Comparison of ENCODE assay signal across 35 mouse cellular contexts in the genomic region with DNA sequence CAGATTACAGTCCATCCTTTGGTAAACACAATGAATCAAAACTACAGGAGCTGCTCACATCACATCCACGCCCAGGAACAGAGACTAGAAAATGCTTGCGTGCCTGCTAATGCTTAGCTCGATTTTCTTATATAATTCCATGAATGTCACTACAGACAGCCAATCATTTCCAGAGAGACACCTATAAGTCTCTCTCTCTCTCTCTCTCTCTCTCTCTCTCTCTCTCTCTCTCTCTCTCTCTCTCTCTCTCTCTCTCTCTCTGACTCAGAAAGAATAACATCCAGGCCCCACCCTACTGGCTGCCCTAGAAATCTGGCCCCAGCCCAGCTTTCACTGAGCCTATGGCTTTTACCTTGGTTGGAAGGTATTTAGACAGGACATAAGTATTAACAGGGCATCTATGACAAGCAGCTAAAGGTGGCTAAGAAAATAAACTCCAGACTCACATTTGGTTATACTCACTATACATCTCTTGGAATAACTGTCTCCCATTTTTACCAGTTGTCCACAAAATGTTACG. TPM values are rescaled to one million over a fixed set of nuclear protein-coding genes. Genes with fewer than 3 reads are reported as not detected.
DNase-seq lines count a peak whose midpoint lies in the region; ATAC-seq and TF ChIP-seq lines count a peak whose summit lies in the region.
"Had no signal": no experiment of that assay in that cellular context is flagged by ENCODE, and none has a peak within 500 bp of the region (broad histone marks: within the 10 kb centered on the region; RNA-seq: fewer than 3 reads in every experiment).

No protein-coding gene starts in this region.

- TF ChIP-seq CTCF in MEL (IDR thresholded peaks at IDR 0.05 in 2 of 3, conservative IDR thresholded peaks at IDR 0.05 in 1 of 3; ENCODE audit: control insufficient read depth in 1 of 3, insufficient read depth in 1 of 3, low read depth in 2 of 3, low read length in 3 of 3, poor library complexity in 1 of 3, severe bottlenecking in 1 of 3) = no peak
- no peak for TF ChIP-seq CTCF in bone marrow, adult 2 months (IDR thresholded peaks at IDR 0.05; ENCODE audit: control insufficient read depth, insufficient read depth, low read length)

- no peaks in the 10 kb centered on the region for H3K9me3 ChIP-seq in MEL (replicated peaks; ENCODE audit: insufficient read depth, low read length)
- no peaks in the 10 kb centered on the region for H3K9me3 ChIP-seq in liver, embryonic 15.5 days (replicated peaks)
- H3K9me3 ChIP-seq in heart, embryonic 11.5 days (replicated peaks; ENCODE audit: control insufficient read depth, low read length) = no peaks in the 10 kb centered on the region
- H3K9me3 ChIP-seq: embryonic facial prominence, embryonic 12.5 days; forebrain, embryonic 15.5 days; heart, embryonic 13.5 days; hindbrain, embryonic 12.5 days; limb, embryonic 15.5 days; midbrain, embryonic 15.5 days; neural tube, embryonic 12.5 days had no signal

- no peak for TF ChIP-seq RAD21 in MEL (IDR thresholded peaks at IDR 0.05; ENCODE audit: low read depth, low read length)

- H3K79me2 ChIP-seq in MEL (ENCODE audit: control insufficient read depth, insufficient read depth, low read length, poor library complexity) = peaks cover 26% of the 10 kb centered on the region

- no peak for ATAC-seq in liver, embryonic 15.5 days (ENCODE audit: insufficient read depth)
- ATAC-seq in megakaryocyte progenitor cell, adult 5-6 weeks (replicated peaks; ENCODE audit: poor library complexity) = no peak
- no peak for ATAC-seq in heart, embryonic 11.5 days (replicated peaks; ENCODE audit: insufficient number of reproducible peaks, low FRiP score, low TSS enrichment)
- ATAC-seq: activated CD4-positive, CD25-positive, alpha-beta regulatory T cell, adult 4 months; forebrain, embryonic 15.5 days; midbrain, embryonic 15.5 days had no signal

- peaks cover 26 to 41% of the 10 kb centered on the region in 2 experiments for H3K36me3 ChIP-seq in MEL (ENCODE audit: control insufficient read depth in 1 of 2, insufficient read depth in 2 of 2, low read length in 2 of 2)
- H3K36me3 ChIP-seq in liver, embryonic 15.5 days (replicated peaks) = peaks cover 46% of the 10 kb centered on the region
- no peaks in the 10 kb centered on the region for H3K36me3 ChIP-seq in heart, embryonic 11.5 days (ENCODE audit: control insufficient read depth, insufficient read depth, low read length)
- H3K36me3 ChIP-seq: embryonic facial prominence, embryonic 12.5 days; forebrain, embryonic 15.5 days; heart, embryonic 13.5 days; hindbrain, embryonic 12.5 days; limb, embryonic 15.5 days; midbrain, embryonic 15.5 days; neural tube, embryonic 12.5 days had no signal

- peak overlapping the region; percentile 71 for H3K9ac ChIP-seq in MEL (ENCODE audit: control insufficient read depth, low read depth, low read length, poor library complexity, severe bottlenecking)
- peak overlapping the region; percentile 67 for H3K9ac ChIP-seq in liver, embryonic 15.5 days
- H3K9ac ChIP-seq in heart, embryonic 11.5 days (ENCODE audit: low read depth, low read length) = no peak overlapping the region
- H3K9ac ChIP-seq: embryonic facial prominence, embryonic 12.5 days; forebrain, embryonic 15.5 days; heart, embryonic 13.5 days; hindbrain, embryonic 12.5 days; limb, embryonic 15.5 days; midbrain, embryonic 15.5 days; neural tube, embryonic 12.5 days had no signal

- intact Hi-C loops in left cerebral cortex, postnatal 10 days (cut with DNase I) = no loop called here

- TF ChIP-seq POLR2A in MEL (IDR thresholded peaks at IDR 0.05; ENCODE audit: control insufficient read depth in 1 of 2, insufficient read depth in 1 of 2, low read depth in 1 of 2, low read length in 2 of 2, poor library complexity in 1 of 2) = no peak
- no peak for TF ChIP-seq POLR2A in bone marrow, adult 2 months (IDR thresholded peaks at IDR 0.05; ENCODE audit: borderline replicate concordance, control insufficient read depth, low read depth, low read length)

- 77% methylated on average over 4 of the region's 4 CpGs for WGBS in bone marrow, adult 2 months
- 41% methylated on average over 4 of the region's 4 CpGs for WGBS in large intestine, adult 2 months
- 60% methylated on average over 4 of the region's 4 CpGs for WGBS in liver, embryonic 15.5 days (ENCODE audit: insufficient replicate concordance)
- 85% methylated on average over 4 of the region's 4 CpGs for WGBS in heart, embryonic 11.5 days (ENCODE audit: insufficient replicate concordance)

- peak; percentile 47 for DNase-seq in MEL (ENCODE audit: low read depth, low spot score)
- peak; percentile 54 for DNase-seq in large intestine, adult 2 months (ENCODE audit: low read depth, low spot score)
- no peak for DNase-seq in left cerebral cortex, postnatal 10 days (ENCODE audit: extremely low spot score in 1 of 2, low spot score in 2 of 2)
- no peak for DNase-seq in layer of hippocampus, postnatal 36 days
- DNase-seq: adrenal gland, postnatal 10 days; cerebellum, adult 11-12 months; cerebellum, postnatal 14 days; gastrocnemius, postnatal 10 days; heart, adult 18-20 months; heart, postnatal 14 days; kidney, adult 18-20 months; kidney, postnatal 4 days; layer of hippocampus, adult 9-11 months; left cerebral cortex, postnatal 4 days; lung, postnatal 4 days; right cerebral cortex, postnatal 25 days; thymus, postnatal 14 days had no signal

- H3K27me3 ChIP-seq in MEL (ENCODE audit: control insufficient read depth in 1 of 2, insufficient read depth in 2 of 2, low read length in 2 of 2) = no peaks in the 10 kb centered on the region
- no peaks in the 10 kb centered on the region for H3K27me3 ChIP-seq in liver, embryonic 15.5 days
- H3K27me3 ChIP-seq in heart, embryonic 11.5 days (ENCODE audit: control insufficient read depth, insufficient read depth, low read length) = no peaks in the 10 kb centered on the region
- H3K27me3 ChIP-seq: embryonic facial prominence, embryonic 12.5 days; forebrain, embryonic 15.5 days; heart, embryonic 13.5 days; hindbrain, embryonic 12.5 days; limb, embryonic 15.5 days; midbrain, embryonic 15.5 days; neural tube, embryonic 12.5 days had no signal

- peak overlapping the region; percentile 86 for H3K27ac ChIP-seq in MEL (ENCODE audit: control insufficient read depth, low read depth, low read length)
- H3K27ac ChIP-seq in bone marrow, adult 2 months (ENCODE audit: control insufficient read depth, insufficient read depth, low read depth, low read length, poor library complexity) = no peak overlapping the region
- H3K27ac ChIP-seq in liver, embryonic 15.5 days (replicated peaks) = peak overlapping the region; percentile 91
- no peak overlapping the region for H3K27ac ChIP-seq in heart, embryonic 11.5 days (ENCODE audit: low read depth, low read length)
- H3K27ac ChIP-seq: embryonic facial prominence, embryonic 12.5 days; forebrain, embryonic 15.5 days; heart, embryonic 13.5 days; hindbrain, embryonic 12.5 days; left cerebral cortex, adult 2 months; limb, embryonic 15.5 days; midbrain, embryonic 15.5 days; neural tube, embryonic 12.5 days had no signal

- H3K4me2 ChIP-seq in liver, embryonic 15.5 days = peak overlapping the region; percentile 63
- H3K4me2 ChIP-seq in heart, embryonic 11.5 days = no peak overlapping the region
- H3K4me2 ChIP-seq: embryonic facial prominence, embryonic 12.5 days; forebrain, embryonic 15.5 days; heart, embryonic 13.5 days; hindbrain, embryonic 12.5 days; limb, embryonic 15.5 days; midbrain, embryonic 15.5 days; neural tube, embryonic 12.5 days had no signal

- no peak; a peak in 1 of 4 replicates for TF ChIP-seq EP300 in MEL (IDR thresholded peaks at IDR 0.05; ENCODE audit: low read depth in 1 of 2, low read length in 2 of 2)

- peak overlapping the region; percentile 57 to 65 for H3K4me3 ChIP-seq in MEL (ENCODE audit: control insufficient read depth in 1 of 2, insufficient read depth in 1 of 2, low read depth in 2 of 2, low read length in 2 of 2)
- peak overlapping the region; percentile 73 for H3K4me3 ChIP-seq in bone marrow, adult 2 months (replicated peaks; ENCODE audit: control insufficient read depth, low read depth, low read length)
- H3K4me3 ChIP-seq in liver, embryonic 15.5 days (replicated peaks) = peak overlapping the region; percentile 66
- no peak overlapping the region for H3K4me3 ChIP-seq in heart, embryonic 11.5 days (ENCODE audit: low read depth, low read length)
- H3K4me3 ChIP-seq: embryonic facial prominence, embryonic 12.5 days; forebrain, embryonic 15.5 days; heart, embryonic 13.5 days; hindbrain, embryonic 12.5 days; left cerebral cortex, adult 2 months; limb, embryonic 15.5 days; midbrain, embryonic 15.5 days; neural tube, embryonic 12.5 days had no signal

- H3K4me1 ChIP-seq in MEL (ENCODE audit: control insufficient read depth in 1 of 2, insufficient read depth in 2 of 2, low read length in 2 of 2) = peaks cover 8 to 34% of the 10 kb centered on the region in 2 experiments
- peaks cover 2% of the 10 kb centered on the region; the same call in 1 of the 2 replicates for H3K4me1 ChIP-seq in bone marrow, adult 2 months (ENCODE audit: control insufficient read depth, insufficient read depth, low read length)
- H3K4me1 ChIP-seq in liver, embryonic 15.5 days (replicated peaks) = peaks cover 32% of the 10 kb centered on the region
- H3K4me1 ChIP-seq in heart, embryonic 11.5 days (ENCODE audit: control insufficient read depth, insufficient read depth, low read length) = no peaks in the 10 kb centered on the region
- H3K4me1 ChIP-seq: embryonic facial prominence, embryonic 12.5 days; forebrain, embryonic 15.5 days; heart, embryonic 13.5 days; hindbrain, embryonic 12.5 days; limb, embryonic 15.5 days; midbrain, embryonic 15.5 days; neural tube, embryonic 12.5 days had no signal

RNA-seq across cellular contexts. Expression of a gene that starts 1.9 kb away (rescaled TPM):
- total RNA-seq in MEL (2012; rRNA removed) = 95.3 and 105 TPM in 2 replicates
- 100 to 1,000 TPM in 1 of 2 experiments, not detected in 1; 195 TPM for polyA plus RNA-seq in MEL (2012; ENCODE audit: insufficient read depth in 1 of 2, insufficient read length in 2 of 2, low read depth in 1 of 2, low replicate concordance in 2 of 2, missing spikeins in 1 of 2)
- polyA plus RNA-seq in bone marrow, adult 2 months (2011; ENCODE audit: insufficient read depth, insufficient read length, low replicate concordance, missing spikeins) = 29.5 and 49.8 TPM in 2 replicates
- polyA plus RNA-seq in large intestine, adult 2 months (2012; rRNA removed) = 1.6 and 4.3 TPM in 2 replicates
- polyA plus RNA-seq in liver, embryonic 15.5 days (2015; fragmentation: Nextera tagmentation; extraction: Ambion mirVana) = 21.1 TPM in 2 replicates
- under 1 TPM; 0.20 to 0.39 TPM for total RNA-seq in left cerebral cortex, postnatal 10 days (2021)
- 36.2 and 75.8 TPM in 2 replicates for total RNA-seq in megakaryocyte progenitor cell, adult 5-6 weeks (2015)
- total RNA-seq in megakaryocyte progenitor cell, adult 5-6 weeks (2017) = 6.1 and 14.2 TPM in 2 replicates
- polyA plus RNA-seq in heart, embryonic 11.5 days (2014; fragmentation: Nextera tagmentation; extraction: Ambion mirVana) = 0.56 and 0.62 TPM in 2 replicates
- total RNA-seq in layer of hippocampus, postnatal 36 days (2021) = not detected
- polyA plus RNA-seq: embryonic facial prominence, embryonic 12.5 days; forebrain, embryonic 15.5 days; hindbrain, embryonic 12.5 days; midbrain, embryonic 15.5 days; neural tube, embryonic 12.5 days had no signal

RNA-seq across cellular contexts. Expression of a gene that starts 16.3 kb away (rescaled TPM):
- total RNA-seq in MEL (2012; rRNA removed) = not detected in 2 replicates
- not detected for polyA plus RNA-seq in MEL (2012; ENCODE audit: insufficient read depth in 1 of 2, insufficient read length in 2 of 2, low read depth in 1 of 2, low replicate concordance in 2 of 2, missing spikeins in 1 of 2)
- not detected in 2 replicates for polyA plus RNA-seq in bone marrow, adult 2 months (2011; ENCODE audit: insufficient read depth, insufficient read length, low replicate concordance, missing spikeins)
- 0.12 and 0.21 TPM in 2 replicates for polyA plus RNA-seq in large intestine, adult 2 months (2012; rRNA removed)
- polyA plus RNA-seq in liver, embryonic 15.5 days (2015; fragmentation: Nextera tagmentation; extraction: Ambion mirVana) = not detected in 2 replicates
- total RNA-seq in left cerebral cortex, postnatal 10 days (2021) = not detected
- total RNA-seq in megakaryocyte progenitor cell, adult 5-6 weeks (2015) = not detected in 2 replicates
- total RNA-seq in megakaryocyte progenitor cell, adult 5-6 weeks (2017) = not detected in 2 replicates
- polyA plus RNA-seq in heart, embryonic 11.5 days (2014; fragmentation: Nextera tagmentation; extraction: Ambion mirVana) = not detected in 2 replicates
- total RNA-seq in layer of hippocampus, postnatal 36 days (2021) = not detected
- total RNA-seq: adrenal gland, postnatal 10 days; gastrocnemius, postnatal 10 days; heart, adult 18-20 months; left cerebral cortex, adult 2 months; left cerebral cortex, postnatal 4 days had no signal
- polyA plus RNA-seq: activated CD4-positive, CD25-positive, alpha-beta regulatory T cell, adult 4 months; brain, embryonic 14.5 days; embryonic facial prominence, embryonic 12.5 days; forebrain, embryonic 15.5 days; heart, embryonic 13.5 days; hindbrain, embryonic 12.5 days; kidney, embryonic 16.5 days; lung, embryonic 16.5 days; midbrain, embryonic 15.5 days; neural tube, embryonic 12.5 days; testis, adult 2 months had no signal

RNA-seq across cellular contexts. Expression of a gene that starts 37.2 kb away (rescaled TPM):
- total RNA-seq in MEL (2012; rRNA removed) = not detected in 2 replicates
- polyA plus RNA-seq in MEL (2012; ENCODE audit: insufficient read depth in 1 of 2, insufficient read length in 2 of 2, low read depth in 1 of 2, low replicate concordance in 2 of 2, missing spikeins in 1 of 2) = not detected
- polyA plus RNA-seq in bone marrow, adult 2 months (2011; ENCODE audit: insufficient read depth, insufficient read length, low replicate concordance, missing spikeins) = not detected in 2 replicates
- polyA plus RNA-seq in large intestine, adult 2 months (2012; rRNA removed) = 0.36 and 0.52 TPM in 2 replicates
- not detected in 2 replicates for polyA plus RNA-seq in liver, embryonic 15.5 days (2015; fragmentation: Nextera tagmentation; extraction: Ambion mirVana)
- total RNA-seq in left cerebral cortex, postnatal 10 days (2021) = not detected
- not detected in 2 replicates for total RNA-seq in megakaryocyte progenitor cell, adult 5-6 weeks (2015)
- total RNA-seq in megakaryocyte progenitor cell, adult 5-6 weeks (2017) = not detected in 2 replicates
- polyA plus RNA-seq in heart, embryonic 11.5 days (2014; fragmentation: Nextera tagmentation; extraction: Ambion mirVana) = not detected in 2 replicates
- total RNA-seq in layer of hippocampus, postnatal 36 days (2021) = not detected
- total RNA-seq: gastrocnemius, postnatal 10 days; heart, adult 18-20 months; heart, postnatal 14 days; left cerebral cortex, adult 2 months; left cerebral cortex, postnatal 4 days had no signal
- polyA plus RNA-seq: activated CD4-positive, CD25-positive, alpha-beta regulatory T cell, adult 4 months; brain, embryonic 14.5 days; C2C12; embryonic facial prominence, embryonic 12.5 days; forebrain, embryonic 15.5 days; heart, embryonic 13.5 days; hindbrain, embryonic 12.5 days; kidney, embryonic 16.5 days; limb, embryonic 15.5 days; lung, embryonic 16.5 days; midbrain, embryonic 15.5 days; neural tube, embryonic 12.5 days had no signal

RNA-seq across cellular contexts. Expression of a gene that starts 37.4 kb away (rescaled TPM):
- not detected in 2 replicates for total RNA-seq in MEL (2012; rRNA removed)
- polyA plus RNA-seq in MEL (2012; ENCODE audit: insufficient read depth in 1 of 2, insufficient read length in 2 of 2, low read depth in 1 of 2, low replicate concordance in 2 of 2, missing spikeins in 1 of 2) = not detected
- polyA plus RNA-seq in bone marrow, adult 2 months (2011; ENCODE audit: insufficient read depth, insufficient read length, low replicate concordance, missing spikeins) = 0.49 and 1.2 TPM in 2 replicates
- 458 and 877 TPM in 2 replicates for polyA plus RNA-seq in large intestine, adult 2 months (2012; rRNA removed)
- polyA plus RNA-seq in liver, embryonic 15.5 days (2015; fragmentation: Nextera tagmentation; extraction: Ambion mirVana) = 2.3 and 3.8 TPM in 2 replicates
- total RNA-seq in left cerebral cortex, postnatal 10 days (2021) = under 1 TPM in 1 of 2 experiments, not detected in 1; 0.16 TPM
- not detected in 2 replicates for total RNA-seq in megakaryocyte progenitor cell, adult 5-6 weeks (2015)
- total RNA-seq in megakaryocyte progenitor cell, adult 5-6 weeks (2017) = not detected in 2 replicates
- polyA plus RNA-seq in heart, embryonic 11.5 days (2014; fragmentation: Nextera tagmentation; extraction: Ambion mirVana) = not detected in 2 replicates
- total RNA-seq in layer of hippocampus, postnatal 36 days (2021) = not detected
- total RNA-seq: gastrocnemius, postnatal 10 days; left cerebral cortex, adult 2 months; left cerebral cortex, postnatal 4 days had no signal
- polyA plus RNA-seq: activated CD4-positive, CD25-positive, alpha-beta regulatory T cell, adult 4 months; brain, embryonic 14.5 days; embryonic facial prominence, embryonic 12.5 days; forebrain, embryonic 15.5 days; heart, embryonic 13.5 days; hindbrain, embryonic 12.5 days; midbrain, embryonic 15.5 days; neural tube, embryonic 12.5 days had no signal

Comparison
In these comparisons a context has a peak if more than half of its experiments do, and no peak if none do; other contexts are left out.
1. DNase-seq: peak in MEL (single experiment) and large intestine, adult 2 months (single experiment); none in left cerebral cortex, postnatal 10 days (0 of 2) and layer of hippocampus, postnatal 36 days (0 of 2).
2. H3K27ac ChIP-seq: peak in MEL (single experiment) and liver, embryonic 15.5 days (single experiment); none in bone marrow, adult 2 months (single experiment) and heart, embryonic 11.5 days (single experiment).